Mouse (Mus musculus): ENCODE measurements around the gene 2410137M14Rik. TPM values are rescaled to one million over a fixed set of nuclear protein-coding genes. Genes with fewer than 3 reads are reported as not detected.
A peak's percentile ranks its signal among the peaks of the same experiment; 100 is the strongest.
"Not testable (repeated sequence)": the region's sequence is repeated elsewhere in the genome, so short reads cannot be mapped to it uniquely, and the experiment has no call there.

The 2410137M14Rik gene
- total RNA-seq, 2 experiments from 2014 or later: 0.87 TPM; not detected in 1

DNA sequence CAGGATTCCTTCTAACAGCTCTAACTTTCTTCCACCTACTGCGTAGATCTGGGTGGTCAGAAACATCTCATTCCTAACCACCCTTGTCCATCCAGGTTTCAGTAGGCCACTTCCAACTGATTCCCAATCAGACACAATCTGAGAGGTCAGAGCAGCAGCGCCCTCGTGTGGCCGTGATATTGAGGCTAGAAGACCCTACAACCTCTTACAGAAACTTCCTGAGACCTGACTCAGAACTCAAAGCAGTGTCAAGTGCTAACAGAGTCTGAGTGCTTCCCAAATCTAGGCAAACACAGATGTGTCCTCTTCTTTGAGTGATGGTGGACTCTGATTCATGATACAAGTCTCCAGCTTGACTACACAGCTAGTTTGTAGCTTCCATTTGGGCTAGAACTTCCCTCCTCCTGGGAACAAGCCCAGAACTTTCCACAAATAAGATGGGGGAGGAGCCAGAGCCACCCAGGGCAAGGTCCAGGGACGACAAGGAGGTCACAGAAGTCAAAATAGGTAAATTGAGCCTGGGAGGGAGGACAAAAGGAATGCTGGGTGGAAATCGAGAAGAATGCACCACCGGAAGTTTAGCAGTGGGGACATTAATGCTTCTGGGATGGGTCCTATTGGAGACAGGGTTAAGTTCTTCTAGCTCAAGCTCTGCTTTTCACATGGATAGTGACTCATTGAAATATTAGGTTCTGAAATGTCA is 16.1 kb upstream of the 2410137M14Rik start:
- intact Hi-C loops (cut with DNase I): no loop called here
- DNase-seq (ENCODE audit: extremely low spot score in 1 of 2, low spot score in 2 of 2): peak; percentile 43 to 81

DNA sequence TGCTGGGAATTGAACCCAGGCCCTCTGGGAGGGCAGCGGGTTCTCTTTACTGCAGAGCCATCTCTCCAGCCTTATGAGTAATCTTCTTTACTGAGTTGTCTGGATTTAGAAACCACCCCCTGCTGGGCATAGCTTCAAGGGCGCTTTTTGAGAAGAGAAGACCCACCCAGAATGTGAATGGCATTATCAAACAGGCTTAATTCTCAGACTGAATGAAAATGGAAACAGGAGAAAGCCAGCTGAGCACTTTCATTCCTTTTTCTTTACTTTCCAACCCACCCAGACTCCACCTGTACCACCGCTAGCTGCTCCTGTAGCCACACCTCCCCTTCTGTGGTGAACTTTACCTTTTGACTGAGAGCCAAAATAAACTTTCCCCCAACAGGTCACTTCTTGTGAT is 14.4 kb upstream of the 2410137M14Rik start:
- no peak for DNase-seq (ENCODE audit: extremely low spot score in 1 of 2, low spot score in 2 of 2)
- intact Hi-C loops (cut with DNase I): no loop called here

DNA sequence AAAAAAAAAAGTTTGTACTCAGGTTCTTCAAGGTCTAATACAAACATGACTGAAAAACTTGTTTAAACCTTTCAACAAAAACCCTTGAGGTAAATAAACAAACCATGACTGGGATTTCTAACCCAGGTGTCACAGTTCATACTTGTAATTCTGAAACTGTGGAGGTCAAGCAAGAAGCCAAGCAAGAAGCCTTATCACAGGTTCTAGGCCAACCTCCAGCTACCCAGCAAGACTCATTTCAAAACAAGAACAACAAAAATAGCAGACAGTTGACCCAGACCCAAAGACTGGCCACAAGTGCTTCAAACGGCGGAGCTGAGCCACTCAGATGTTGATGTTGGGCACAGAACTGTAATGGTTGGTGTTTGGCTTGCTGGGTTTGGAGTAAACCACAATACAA is 13.5 kb upstream of the 2410137M14Rik start:
- DNase-seq (ENCODE audit: extremely low spot score in 1 of 2, low spot score in 2 of 2): no peak
- intact Hi-C loops (cut with DNase I): no loop called here

DNA sequence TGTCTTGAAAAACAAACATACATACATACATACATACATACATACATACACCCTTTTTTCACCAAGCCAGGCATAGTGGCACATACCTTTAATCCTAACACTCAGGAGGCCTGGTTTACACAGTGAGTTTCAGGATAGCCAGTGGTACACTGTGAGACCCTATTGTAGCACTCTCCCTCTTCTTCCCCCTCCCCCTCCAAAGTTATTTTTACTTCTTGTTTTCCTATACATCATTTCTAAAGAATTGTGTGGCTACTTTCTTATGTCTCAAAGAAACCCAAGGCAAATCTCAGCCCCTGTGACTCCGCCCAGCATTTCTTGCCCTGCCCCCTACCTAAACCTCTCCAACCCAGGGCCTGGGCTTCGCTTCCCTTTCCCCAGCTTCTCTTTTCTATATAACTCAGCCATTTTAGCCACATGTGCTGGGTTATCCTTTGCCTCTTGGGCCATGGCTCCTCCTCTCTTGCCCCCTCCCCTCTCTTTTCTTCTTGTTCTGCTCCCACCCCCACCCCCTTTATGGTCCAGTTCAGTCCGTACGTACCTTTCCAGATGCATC is 12.8 kb upstream of the 2410137M14Rik start:
- intact Hi-C loops (cut with DNase I): no loop called here

DNA sequence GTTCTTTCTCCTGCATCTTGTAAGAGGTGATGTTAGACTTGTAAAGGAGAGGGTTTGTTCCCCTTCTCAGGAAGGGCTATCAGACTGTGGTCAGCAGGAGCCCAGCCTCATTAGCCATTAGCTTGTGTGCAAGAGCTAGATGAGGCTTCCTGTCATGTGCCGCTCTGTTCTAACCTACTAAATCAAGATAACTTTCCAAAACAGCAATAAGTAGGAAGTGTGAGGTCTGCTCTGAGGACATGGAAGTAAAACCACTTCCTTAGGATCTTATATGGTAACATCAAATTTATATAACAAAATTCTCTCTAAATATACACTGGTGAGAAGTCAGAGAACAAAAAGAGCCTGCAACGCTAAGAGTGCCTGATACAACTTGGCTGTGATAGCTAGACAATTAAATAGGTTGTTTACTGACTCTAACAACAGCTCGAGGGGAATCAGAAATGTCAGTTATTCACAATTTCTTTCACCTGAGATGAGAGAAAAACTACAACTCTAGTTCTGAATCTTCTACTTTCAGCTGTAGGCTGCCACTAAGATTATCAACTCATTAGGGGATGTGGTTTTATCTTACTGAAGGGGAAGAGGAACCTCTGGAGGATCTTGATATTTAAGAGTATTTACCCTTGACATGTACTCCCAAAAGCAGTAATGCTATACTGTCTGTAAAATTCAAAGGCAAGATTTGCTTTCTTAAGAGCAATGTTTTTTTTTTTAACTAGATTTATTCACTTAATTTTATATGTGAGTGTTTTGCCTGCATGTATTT is 11.5 kb upstream of the 2410137M14Rik start:
- DNase-seq (ENCODE audit: extremely low spot score in 1 of 2, low spot score in 2 of 2): no peak
- intact Hi-C loops (cut with DNase I): no loop called here

More for the DNA sequence above, 12.8 kb upstream of the 2410137M14Rik start:
- DNase-seq (ENCODE audit: extremely low spot score in 1 of 2, low spot score in 2 of 2): no peak

DNA sequence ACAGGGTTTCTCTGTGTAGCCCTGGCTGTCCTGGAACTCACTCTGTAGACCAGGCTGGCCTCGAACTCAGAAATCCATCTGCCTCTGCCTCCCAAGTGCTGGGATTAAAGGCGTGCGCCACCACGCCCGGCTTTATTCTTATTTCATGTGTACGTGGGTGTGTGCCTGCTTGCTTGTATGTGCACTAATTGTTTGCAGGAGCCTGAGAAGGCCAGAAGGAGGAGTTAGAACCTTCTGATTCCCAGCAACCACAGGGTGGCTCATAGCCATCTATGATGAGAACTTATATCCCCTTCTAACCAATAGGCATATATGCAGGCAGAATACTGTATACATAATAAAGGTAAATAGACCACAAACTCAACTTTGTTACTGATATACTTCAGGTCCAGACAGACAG is 9.6 kb upstream of the 2410137M14Rik start:
- intact Hi-C loops (cut with DNase I); DNase-seq (ENCODE audit: extremely low spot score in 1 of 2, low spot score in 2 of 2): not testable (repeated sequence)

DNA sequence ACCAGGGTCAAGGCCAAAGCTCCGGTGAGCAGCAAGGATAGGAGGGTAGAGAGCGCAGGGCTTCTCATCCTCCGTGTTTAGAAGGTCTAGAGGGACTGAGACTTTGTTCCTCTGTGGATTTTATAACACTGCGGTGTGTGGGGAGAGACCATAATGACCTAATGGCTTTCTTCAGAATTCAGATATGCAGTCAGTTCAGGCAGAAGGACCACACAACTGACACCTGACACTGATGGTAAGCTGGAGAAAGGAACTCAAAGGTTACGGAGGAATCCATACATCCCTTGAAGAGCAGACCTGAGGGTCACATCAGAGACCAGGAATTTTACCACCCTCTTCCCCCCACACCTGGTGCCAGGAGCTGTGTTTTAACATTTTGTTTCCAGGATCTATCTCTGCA is 8.4 kb upstream of the 2410137M14Rik start, which contains the start of gene H2-M5:
TSS of gene H2-M5 (minus strand) at position 101 of the 400 bp plus-strand sequence.
- intact Hi-C loops (cut with DNase I): no loop called here
- DNase-seq (ENCODE audit: extremely low spot score in 1 of 2, low spot score in 2 of 2): no peak

DNA sequence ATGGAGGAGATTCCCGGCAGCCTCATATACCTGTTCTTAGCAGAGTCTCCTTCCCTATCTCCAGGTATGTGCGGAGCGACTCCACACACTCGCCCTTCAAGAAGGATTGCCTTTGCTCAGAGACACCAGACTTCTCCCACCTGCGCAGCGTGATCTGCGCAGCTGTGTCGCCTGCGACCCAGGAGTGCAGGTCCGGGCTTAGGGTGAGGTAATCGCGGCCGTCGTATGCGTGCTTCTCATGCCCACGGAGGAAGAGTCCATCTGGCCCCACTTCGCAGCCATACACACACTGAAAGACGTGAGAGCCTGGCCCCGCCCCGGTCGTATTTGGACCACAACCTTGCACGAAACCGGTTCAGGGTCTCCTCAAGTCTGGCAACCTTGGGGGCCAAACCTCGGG is 7.4 kb upstream of the 2410137M14Rik start:
- DNase-seq (ENCODE audit: extremely low spot score in 1 of 2, low spot score in 2 of 2): peak in 1 of 2 experiments; percentile 32
- intact Hi-C loops (cut with DNase I): no loop called here

DNA sequence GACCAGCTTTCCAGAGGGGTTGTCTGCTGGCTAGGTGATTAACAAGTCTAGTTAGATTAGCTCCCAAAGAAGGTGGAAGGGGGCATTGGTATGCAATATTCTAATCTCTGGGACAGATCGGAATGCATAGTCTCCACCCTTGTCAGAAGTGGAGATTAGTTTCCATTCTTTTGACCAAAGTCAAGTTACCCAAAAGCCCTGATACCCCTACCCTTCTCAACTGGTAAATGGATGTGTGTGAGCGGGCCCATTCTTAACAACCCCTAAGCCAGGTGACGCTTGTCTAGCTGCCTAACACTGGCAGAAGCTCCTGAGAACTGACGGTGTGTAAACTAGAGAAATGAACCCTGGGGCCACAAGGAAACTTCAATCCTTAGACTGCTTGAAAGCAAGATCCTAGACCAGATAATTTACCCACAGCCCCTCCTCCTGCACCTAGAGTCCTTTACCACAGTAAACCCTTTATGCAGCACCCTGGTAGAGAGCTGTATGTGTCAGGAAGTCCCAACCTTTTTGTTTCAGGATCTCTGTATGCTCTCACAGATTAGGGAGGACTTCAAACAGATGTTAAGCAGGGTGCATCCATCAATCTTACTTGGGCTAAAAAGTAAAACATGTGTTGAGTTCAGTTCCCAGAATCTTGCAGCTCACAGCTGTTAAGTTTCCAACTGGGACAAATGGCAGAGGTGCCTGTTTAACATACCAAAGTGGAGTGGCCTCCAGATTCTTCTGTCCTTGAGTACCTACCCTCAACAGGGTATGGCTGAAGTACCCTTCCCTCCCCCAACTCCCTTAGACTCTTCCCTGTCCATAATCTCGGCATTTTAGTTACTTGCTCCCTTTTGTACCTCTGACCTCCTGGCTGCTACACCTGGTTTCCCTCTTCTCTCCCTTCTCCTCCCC is 1.5 kb upstream of the 2410137M14Rik start:
- no peak for DNase-seq (ENCODE audit: extremely low spot score in 1 of 2, low spot score in 2 of 2)
- intact Hi-C loops (cut with DNase I): no loop called here

DNA sequence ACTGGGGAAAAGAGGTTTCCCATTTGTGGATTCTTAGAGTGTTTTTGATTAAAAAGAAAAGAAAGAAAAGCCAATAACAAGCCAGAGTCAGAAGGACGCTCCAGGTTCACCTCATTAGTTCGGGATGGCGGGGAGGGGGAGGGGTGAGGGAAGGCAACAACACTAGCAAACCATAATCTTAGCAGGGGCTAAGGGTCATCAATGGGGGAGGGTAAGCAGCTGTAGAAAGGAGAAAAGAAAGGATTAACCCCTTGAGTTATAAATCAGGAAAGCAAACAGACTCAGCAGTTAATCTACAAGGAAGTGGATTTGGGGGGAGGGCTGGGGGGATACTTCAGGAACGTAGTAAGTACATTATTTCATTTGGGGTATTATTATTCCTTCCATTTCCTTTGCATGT is 808 bp upstream of the 2410137M14Rik start:
- no peak for DNase-seq (ENCODE audit: extremely low spot score in 1 of 2, low spot score in 2 of 2)
- intact Hi-C loops (cut with DNase I): no loop called here

DNA sequence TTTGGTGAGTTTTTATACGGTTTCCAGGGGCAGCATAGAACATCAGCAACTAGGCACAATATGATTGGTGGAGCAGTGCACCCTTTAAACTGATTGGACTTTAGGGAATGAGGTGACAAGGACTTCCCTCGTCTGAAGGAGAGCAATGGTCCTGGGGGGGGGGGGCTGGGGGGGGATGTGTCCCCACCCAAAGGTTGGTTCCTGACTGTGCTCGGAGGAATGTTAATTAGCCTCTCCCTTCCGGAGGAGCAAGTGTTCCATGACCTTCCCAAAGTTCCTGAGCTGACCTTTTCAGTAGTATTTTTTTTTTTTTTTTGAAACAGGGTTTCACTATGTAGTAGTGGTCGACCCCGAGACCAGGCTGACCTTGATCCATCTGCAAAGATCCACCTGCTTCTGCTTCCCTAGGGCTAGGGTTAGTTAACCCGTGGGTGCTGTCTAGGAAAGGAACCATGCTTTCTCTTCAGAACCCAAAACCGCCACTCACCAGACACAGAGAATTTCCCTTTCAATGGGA is 7.7 kb downstream of the 2410137M14Rik start:
- intact Hi-C loops (cut with DNase I): no loop called here
- no peak for DNase-seq (ENCODE audit: extremely low spot score in 1 of 2, low spot score in 2 of 2)

DNA sequence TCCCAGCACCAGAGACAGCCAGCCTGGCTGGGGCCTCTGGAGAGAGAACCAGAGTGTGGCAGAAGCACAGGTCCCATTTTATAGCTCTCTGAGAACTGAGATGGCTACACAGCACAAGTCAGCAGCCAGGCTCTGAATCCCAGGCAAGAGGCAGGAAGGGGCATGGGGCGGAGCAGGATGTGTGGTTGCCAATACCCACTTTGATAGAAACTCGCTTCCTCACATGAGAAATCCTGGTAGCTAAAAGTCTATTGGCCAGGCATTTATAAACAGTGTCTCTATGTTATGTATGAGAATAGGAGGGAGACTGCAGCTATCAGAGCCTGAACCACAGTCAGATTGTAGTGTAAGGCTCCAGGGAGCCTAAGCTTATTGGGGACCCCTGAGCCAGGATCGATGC is 8.2 kb downstream of the 2410137M14Rik start:
- intact Hi-C loops (cut with DNase I): no loop called here
- no peak for DNase-seq (ENCODE audit: extremely low spot score in 1 of 2, low spot score in 2 of 2)

DNA sequence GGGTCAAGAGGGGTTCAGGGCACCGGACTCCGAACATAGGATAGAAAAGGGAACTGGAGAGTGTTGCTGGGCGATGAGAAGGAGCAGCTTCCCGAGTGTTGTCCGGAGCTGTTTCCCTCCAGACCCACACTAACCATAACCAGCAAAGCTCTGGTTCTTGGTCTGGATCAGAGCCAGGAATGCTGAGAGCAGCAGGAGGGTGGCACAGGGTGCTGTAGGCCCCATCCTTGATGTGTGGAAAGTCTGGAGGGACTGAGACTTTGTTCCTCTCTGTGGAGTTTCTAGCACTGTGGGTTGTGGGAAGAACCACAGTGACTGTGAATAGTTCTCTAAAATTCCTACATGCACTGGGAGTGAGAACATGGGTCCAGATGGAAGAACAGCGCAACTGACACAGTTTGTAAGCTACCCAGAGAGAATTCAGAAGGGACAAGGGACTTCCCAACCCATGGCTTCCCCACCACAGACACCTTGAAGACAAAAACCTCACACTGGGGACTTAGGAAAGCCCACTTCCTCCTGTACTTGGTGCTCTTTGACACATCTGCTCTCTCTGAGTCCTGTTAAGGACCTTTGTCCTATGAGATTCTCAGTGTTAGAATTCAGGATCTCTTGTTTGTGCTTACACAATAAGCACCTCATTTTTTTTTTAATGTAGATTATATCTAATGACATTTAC is 9.7 kb downstream of the 2410137M14Rik start:
- no peak for DNase-seq (ENCODE audit: extremely low spot score in 1 of 2, low spot score in 2 of 2)
- intact Hi-C loops (cut with DNase I): no loop called here

DNA sequence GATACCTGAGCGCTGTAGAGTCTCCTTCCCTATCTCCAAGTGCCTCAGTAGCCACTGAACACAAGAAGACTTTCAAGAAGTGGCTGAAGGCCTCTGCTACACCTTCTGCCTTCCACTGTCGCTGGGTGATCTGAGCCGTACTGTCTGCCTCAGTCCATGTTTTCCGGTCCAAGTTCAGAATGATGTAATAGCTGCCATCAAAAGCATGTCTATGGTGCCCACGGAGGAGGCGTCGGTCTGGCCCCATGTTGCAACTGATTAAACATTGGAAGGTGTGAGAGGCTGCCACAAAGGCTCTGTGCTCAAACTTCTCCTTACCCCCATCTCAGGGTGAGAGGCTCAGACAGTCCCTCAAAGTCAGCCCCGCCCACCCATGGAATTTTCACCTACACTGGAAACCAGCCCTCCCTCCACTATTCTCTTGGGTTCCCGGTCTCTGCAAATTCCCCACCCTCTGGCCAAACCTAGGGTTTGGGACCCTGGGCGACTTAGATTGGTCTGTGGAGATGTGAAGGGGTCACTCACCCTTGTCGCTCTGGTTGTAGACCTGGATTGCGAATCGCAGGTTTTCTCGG is 10.6 kb downstream of the 2410137M14Rik start:
- intact Hi-C loops (cut with DNase I): no loop called here

DNA sequence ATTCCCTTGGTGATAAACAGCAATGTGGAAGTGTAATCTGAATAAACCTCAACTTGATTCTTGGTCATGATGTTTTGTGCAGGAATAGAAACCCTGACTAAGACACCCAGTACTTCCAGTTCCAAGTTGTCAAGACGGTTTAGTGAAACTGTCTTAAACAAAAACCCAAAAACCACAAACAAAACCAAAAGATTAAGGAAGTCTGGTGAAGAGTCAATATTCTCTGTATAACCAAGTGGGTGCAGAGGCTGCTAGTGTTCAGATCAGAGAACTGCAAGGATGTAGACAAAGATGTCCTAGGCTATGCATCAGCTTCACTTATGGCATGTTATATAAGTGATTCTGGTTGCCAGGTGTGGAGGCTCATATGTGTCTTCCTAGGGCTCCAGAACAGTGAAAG is 14.2 kb downstream of the 2410137M14Rik start:
- intact Hi-C loops (cut with DNase I): no loop called here
- DNase-seq (ENCODE audit: extremely low spot score in 1 of 2, low spot score in 2 of 2): no peak

More for the DNA sequence above, 10.6 kb downstream of the 2410137M14Rik start:
- no peak for DNase-seq (ENCODE audit: extremely low spot score in 1 of 2, low spot score in 2 of 2)

DNA sequence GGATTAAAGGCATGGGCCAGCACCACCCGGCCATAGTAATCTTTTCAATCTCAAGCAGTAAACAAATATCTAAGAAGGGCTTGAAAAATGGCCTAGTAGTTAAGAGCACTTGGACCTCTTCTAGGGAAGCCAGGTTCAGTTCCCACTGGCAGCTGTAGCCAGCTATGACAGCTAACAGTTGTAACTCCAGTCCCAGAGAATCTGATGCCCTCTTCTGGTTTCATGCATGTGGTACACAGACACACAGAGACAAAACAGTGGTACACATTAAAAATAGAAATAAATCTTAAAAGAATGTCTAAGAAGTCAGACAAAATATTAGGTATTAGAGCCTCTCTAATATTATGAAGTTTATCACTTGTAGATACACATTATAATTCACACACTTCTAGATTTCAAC is 19.9 kb downstream of the 2410137M14Rik start:
- DNase-seq (ENCODE audit: extremely low spot score in 1 of 2, low spot score in 2 of 2): no peak
- intact Hi-C loops (cut with DNase I): no loop called here

DNA sequence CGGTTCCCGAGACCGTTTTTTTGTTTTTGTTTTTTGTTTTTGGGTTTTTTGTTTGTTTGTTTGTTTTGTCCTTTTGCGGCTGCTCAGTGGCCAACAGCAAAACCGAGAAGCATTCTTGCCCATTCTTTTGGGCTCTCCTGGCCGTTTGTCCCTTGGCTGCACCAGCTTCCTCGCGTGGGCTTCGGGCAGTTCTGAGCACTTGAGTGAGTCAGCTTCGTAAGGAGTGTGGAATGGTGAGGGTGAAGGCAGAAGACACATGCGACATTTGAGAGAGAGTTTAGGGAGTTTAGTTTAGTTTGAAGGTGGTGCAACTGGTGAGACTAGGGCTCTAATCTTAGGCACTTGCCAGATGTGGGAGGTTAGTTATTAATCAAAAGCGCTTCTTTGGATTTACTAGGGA is 22.2 kb downstream of the 2410137M14Rik start:
- no peak for DNase-seq (ENCODE audit: extremely low spot score in 1 of 2, low spot score in 2 of 2)
- intact Hi-C loops (cut with DNase I): loop anchor here (5.0 kb wide), 1 partner anchor 43 kb away; the partner anchor contains the start of gene Zfp57

Measured in left cerebral cortex, postnatal 10 days (tissue).